Mouse (Mus musculus): ENCODE data around the gene Prl3a1.

Prl3a1 gene

DNA sequence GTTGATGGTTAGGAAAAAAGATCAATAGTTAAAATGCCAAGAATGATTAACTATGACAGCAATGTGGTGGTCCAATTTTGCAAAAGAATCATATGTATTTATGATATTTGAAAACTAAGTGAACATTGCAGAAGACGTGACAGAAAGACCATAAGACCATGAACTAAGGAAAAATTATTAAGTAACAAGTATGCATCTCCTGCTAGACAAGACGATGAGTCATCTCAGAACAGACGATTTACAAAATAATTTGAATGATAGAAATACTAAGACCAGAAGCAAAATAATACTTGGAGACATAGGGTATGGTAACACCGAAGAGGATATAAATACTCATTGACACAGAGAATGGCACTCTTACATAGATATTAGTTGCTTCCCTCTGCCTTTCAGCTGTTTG, at the start of gene Prl3a1:
TSS of gene Prl3a1 (plus strand) at position 301 of the 400 bp plus-strand sequence.
- DNase-seq (ENCODE audit: low read depth, low spot score), result no peak

DNA sequence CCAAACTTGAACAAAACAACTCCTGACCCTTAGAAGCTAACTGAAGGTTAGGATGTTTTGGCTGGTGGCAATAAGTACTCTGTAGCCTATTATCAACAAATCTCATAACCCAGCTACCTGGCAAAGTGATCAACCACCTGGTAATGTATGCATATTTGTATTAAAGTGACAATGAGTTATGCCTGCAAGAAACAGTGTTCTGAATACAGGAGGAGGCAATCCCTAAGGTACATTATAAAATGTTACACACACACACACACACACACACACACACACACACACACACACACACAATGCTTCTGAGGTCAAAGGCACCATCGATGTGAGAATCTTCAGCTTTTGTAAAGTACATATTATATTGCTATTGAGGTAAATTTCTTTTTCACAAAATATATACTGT, 17.7 kb upstream of the Prl3a1 start, which contains the start of gene Prl3b1:
TSS of gene Prl3b1 (plus strand) at position 301 of the 400 bp plus-strand sequence.
- no peak for DNase-seq (ENCODE audit: low read depth, low spot score)

DNA sequence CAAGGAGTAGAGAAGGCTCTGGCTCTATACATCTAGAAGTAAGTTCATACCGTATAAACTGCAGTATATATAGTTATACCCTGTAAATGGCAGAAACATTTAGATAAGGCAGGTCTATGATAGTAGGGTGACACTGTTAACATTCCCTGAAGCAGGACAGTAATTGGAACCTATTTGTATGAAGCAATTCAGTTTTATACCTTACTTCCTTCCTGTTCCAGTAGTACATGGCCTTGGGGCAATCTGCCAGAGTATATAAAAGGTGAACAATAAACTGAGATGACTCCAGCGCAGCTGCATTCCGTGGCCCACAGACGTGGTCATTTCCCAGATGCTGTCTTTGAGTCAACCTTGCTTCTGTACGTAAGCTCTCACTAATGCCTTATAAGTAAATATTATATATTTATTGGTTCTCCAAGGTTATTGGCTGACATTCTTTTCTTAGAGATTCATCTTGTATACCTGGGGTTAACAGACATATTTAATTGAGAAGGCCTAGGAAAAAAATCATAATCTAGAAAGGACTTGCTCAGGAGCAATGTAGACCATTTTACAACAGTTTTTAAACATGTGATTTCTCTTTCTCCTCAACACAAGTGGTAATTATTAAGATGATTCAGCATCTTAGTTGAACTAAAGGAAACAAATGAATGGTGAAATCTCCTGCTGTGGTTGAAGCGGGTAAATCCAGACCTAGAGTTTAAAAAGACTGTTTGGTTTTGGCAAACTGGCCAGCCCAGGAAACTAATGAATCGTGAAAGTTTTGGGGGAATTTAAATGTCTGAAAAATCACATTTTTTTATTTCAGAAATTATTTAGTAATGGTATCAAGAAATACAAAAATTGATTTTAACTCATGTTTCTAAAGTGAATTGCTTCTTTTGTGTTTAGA, 53.3 kb downstream of the Prl3a1 start, which contains the start of gene Prl6a1:
TSS of gene Prl6a1 (plus strand) at position 294 of the 892 bp plus-strand sequence.
- DNase-seq (ENCODE audit: low read depth, low spot score), result peak; percentile 3

All from brain, adult 2 months (tissue).